ENCODE assay signal across 8 mouse cellular contexts in genomic region chr11:64599178-64599577, GRCm38 (mm10).
DNase-seq lines count a peak whose midpoint lies in the region; ATAC-seq and TF ChIP-seq lines count a peak whose summit lies in the region.
"Had no signal": no experiment of that assay in that cellular context is flagged by ENCODE, and none has a peak within 500 bp of the region (broad histone marks: within the 10 kb centered on the region; RNA-seq: fewer than 3 reads in every experiment).

No protein-coding gene starts in this region.

- no peak overlapping the region for H3K27ac ChIP-seq in thymus, adult 2 months (ENCODE audit: control insufficient read depth, insufficient read depth, low read length)
- H3K27ac ChIP-seq: hindbrain, embryonic 15.5 days had no signal

- POLR2A ChIA-PET in Patski (lab: Charles Lee) = no interaction called here

- in situ Hi-C loops in Patski (cut with MboI; ENCODE audit: low pct_unique_long_range_greater_than_20kb) = no loop called here

- CTCF ChIA-PET in Patski (lab: Charles Lee) = interaction anchor here (1.3 to 2.3 kb wide), 2 partner anchors 11 to 14 kb away, joined by 3 to 7 read pairs; no protein-coding TSS in a partner anchor

- H3K4me3 ChIP-seq in thymus, adult 2 months (ENCODE audit: control insufficient read depth, insufficient read depth, low read length) = no peak overlapping the region
- H3K4me3 ChIP-seq: hindbrain, embryonic 15.5 days had no signal

- no peaks in the 10 kb centered on the region for H3K36me3 ChIP-seq in thymus, adult 2 months (ENCODE audit: control insufficient read depth, insufficient read depth, low read length)
- H3K36me3 ChIP-seq: hindbrain, embryonic 15.5 days had no signal

- peak; percentile 58 for DNase-seq in 416B (ENCODE audit: low read depth)
- peak; percentile 49 for DNase-seq in Patski (ENCODE audit: low read depth, low spot score)
- peak; percentile 29 for DNase-seq in heart, adult 8-10 months (ENCODE audit: low spot score)
- DNase-seq in lung, adult 18-20 months = peak; percentile 83 to 91
- no peak for DNase-seq in thymus, adult 2 months
- DNase-seq in thymus, adult 18-20 months = no peak

- WGBS in thymus, adult 2 months = 76% methylated on average over 3 of the region's 3 CpGs

- no peaks in the 10 kb centered on the region for H3K27me3 ChIP-seq in Patski
- no peaks in the 10 kb centered on the region for H3K27me3 ChIP-seq in thymus, adult 2 months (ENCODE audit: control insufficient read depth, insufficient read depth, low read length)
- H3K27me3 ChIP-seq: hindbrain, embryonic 15.5 days had no signal

- TF ChIP-seq POLR2A in thymus, adult 2 months (IDR thresholded peaks at IDR 0.05; ENCODE audit: control insufficient read depth, extremely low read depth, insufficient read depth, low read length, poor library complexity) = no peak

- peak; percentile 78 for ATAC-seq in Patski
- no peak for ATAC-seq in megakaryocyte, adult 5-6 weeks (ENCODE audit: poor library complexity, severe bottlenecking)

- H3K4me1 ChIP-seq in thymus, adult 2 months (replicated peaks; ENCODE audit: control insufficient read depth, insufficient read depth, low read length) = no peaks in the 10 kb centered on the region

- TF ChIP-seq CTCF in Patski (IDR thresholded peaks at IDR 0.05) = no peak
- TF ChIP-seq CTCF in thymus, adult 2 months (IDR thresholded peaks at IDR 0.05; ENCODE audit: borderline replicate concordance, control insufficient read depth, extremely low read depth, insufficient read depth, low read length, poor library complexity) = no peak

Comparison
In these comparisons a context has a peak if more than half of its experiments do, and no peak if none do; other contexts are left out.
1. DNase-seq: peak in 416B (single experiment), Patski (single experiment), heart, adult 8-10 months (single experiment) and lung, adult 18-20 months (2 of 2); none in thymus, adult 2 months (single experiment) and thymus, adult 18-20 months (0 of 2).